Mouse (Mus musculus) hematopoietic stem cell, adult 5-6 weeks (primary cell): ENCODE measurements around the gene 2010111I01Rik. TPM values are rescaled to one million over a fixed set of nuclear protein-coding genes. Genes with fewer than 3 reads are reported as not detected.

Experiments used
- ATAC-seq, 2 experiments: fragments of 125-278 bp in 1 of 2; replicated peaks in 1 of 2; 2 replicates each; pipeline ENCODE4 v1.8.0; 2016 to 2017; ENCODE audit warnings: inconsistent platforms in 2 of 2, mild to moderate bottlenecking in 2 of 2, moderate number of reproducible peaks in 2 of 2, low read depth in 1 of 2, moderate TSS enrichment in 1 of 2; ENCODE audit not compliant: low FRiP score in 2 of 2, poor library complexity in 2 of 2, severe bottlenecking in 2 of 2, insufficient read depth in 1 of 2, low TSS enrichment in 1 of 2
- total RNA-seq: library from RNA; stranded (forward); fragments of 172-1452, 232-1000 nt; gene quantifications from 2 replicates; pipeline ENCODE4 v1.2.3, GENCODE M21; 2017

2010111I01Rik gene
- total RNA-seq, 1 experiment from 2014 or later = 47.1 TPM

DNA sequence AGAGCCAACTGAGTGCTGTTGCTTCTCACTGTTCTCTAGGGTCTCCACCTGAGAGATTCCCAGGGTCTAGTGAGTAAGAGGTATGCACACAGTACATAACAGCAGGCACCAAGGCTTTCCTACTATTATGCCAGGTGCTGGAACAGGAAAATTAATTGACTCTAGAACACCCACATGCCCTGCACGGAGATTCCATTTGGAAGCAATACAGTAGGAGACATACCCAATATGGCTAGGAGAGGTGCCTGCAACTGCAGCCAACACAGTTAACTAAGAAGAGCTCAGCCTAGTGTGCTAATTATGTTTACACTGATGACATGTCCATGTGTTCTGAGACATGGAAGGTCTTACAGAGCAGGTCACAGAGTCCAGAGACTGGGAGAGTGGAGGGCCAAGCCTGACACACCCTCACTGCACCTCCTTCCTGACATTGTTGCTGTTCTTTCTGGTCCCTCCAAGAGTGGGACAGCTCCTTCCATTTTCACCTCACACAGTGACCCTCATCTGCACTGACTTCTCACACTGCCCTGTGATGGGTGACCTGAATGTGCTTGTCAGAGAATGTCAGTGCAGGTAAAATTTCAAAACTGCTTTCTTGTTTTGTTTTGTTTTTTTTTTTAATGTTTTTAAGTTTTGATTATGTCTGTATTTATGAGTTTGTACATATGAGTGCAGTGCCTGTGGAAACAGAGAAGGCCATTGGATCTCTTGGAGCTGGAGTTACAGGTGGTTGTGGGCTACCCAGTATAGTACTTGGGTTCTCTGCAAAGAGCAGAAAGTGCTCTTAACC is 297.7 kb downstream of the 2010111I01Rik start:
- no peak for ATAC-seq

DNA sequence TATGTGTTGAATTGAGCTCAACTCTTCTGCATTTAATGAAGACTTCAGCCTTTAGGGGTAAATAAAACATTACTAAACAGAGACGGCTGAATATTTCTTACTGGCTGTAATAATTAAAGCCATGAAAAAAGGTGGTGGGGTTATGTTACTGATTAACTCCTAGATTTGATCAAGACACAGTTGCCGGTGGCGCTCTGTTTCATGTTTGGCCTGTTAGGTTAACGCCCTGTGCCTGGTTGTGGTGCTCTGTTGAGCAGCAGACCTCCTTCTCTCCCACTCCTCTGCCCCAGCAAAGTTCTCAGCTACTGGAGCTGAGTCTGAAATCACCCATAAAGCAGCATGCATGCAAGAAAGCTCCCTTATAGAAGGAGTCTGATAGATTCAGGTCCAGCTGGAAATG is 303.7 kb downstream of the 2010111I01Rik start:
- no peak for ATAC-seq

DNA sequence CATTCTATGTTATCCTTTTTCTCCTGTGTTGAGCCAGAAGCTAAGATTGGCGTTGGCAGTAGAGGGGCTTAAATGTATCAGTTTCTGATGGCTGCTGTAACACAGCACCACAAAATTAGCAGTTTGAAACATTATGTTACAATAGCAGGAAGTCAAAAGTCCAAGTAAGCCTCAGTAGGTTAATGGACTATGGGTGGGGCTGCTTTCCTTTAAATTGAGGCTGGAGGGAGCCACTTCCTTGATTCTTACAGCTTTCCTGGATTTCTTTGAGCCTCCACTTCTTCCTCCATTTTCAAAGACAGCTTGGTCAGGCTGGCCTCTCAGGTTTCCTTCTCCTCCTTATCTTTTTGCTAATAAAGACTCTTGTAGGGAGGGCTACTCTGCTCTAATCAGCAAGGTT is 304.1 kb downstream of the 2010111I01Rik start:
- no peak for ATAC-seq

DNA sequence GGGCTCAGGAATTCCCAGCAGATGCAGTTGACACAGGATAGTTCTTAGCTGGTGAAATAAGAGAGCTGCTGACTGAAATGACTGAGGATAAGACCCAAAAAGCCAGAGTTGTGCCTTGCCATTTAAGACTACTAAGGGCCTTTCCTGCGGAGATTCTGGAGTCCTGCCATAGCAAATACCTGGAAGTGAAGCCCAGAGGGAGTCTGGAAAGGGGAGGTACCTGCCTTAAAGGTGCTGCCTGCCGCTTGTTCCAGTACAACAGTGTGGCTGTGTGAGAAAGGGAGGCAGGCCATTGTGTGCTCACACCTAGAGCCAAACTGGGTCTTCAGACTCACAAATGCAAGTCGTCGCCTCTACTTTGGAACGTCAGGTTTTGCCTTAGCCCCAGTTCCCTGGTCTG is 305.5 kb downstream of the 2010111I01Rik start:
- no peak for ATAC-seq

DNA sequence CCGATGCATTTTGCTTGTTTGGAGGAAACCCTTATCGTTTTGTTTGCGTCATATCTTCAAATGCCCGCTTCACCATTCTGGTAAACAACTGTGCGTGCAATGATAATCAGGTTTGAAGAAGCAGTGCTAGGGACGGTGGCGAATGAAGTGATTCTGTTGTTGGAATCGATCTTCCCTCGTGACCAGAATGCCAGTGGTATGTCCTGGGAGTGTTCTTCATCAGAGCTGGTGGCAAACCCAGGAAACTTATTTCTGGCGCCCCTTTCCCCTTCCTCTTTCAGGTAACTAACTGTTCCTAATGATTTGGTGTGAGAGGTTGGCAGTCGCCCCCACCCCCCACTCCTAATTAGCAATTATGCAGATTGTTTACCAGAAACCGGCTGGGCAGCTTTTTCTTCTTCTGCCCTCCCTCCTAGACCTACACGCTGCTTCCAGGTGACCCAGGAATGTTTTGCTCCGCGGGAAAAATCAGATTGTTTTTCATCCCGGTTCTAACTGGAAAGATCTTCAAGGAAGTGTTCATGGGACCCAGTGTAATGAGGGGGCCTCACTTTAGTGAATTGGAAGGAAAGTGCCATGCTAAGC is 307.4 kb downstream of the 2010111I01Rik start:
- no peak for ATAC-seq

DNA sequence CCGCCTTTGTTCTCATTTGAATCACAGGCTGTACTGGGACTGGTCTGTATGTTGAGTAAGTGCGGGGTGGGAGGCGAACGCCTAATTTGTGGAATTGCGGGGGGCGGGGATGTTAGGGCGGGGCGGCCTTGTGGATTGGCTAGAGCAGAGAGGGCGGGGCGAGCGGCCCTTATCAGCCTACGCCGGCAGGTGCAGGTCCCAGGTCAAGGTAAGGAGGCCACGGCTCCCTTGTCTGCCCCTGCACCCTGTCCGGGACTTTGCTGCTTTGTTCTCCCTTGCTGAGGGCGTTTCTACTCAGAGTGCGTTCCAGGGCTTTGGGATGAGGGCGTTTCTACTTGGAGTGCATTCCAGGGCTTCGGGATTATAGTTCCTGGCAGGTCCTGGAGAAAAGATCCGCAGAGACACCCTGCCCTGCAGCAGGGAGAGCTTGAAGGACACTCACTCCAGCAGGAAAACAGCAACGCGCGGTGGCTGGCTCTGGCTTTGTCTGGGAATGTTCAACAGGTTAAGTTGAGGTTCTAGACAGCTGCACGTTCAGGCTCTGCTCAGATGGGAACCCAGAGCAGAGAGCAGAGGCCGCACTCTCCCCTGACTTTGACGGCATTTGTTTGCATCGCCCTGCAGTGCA is 308.0 kb downstream of the 2010111I01Rik start:
- no peak for ATAC-seq

DNA sequence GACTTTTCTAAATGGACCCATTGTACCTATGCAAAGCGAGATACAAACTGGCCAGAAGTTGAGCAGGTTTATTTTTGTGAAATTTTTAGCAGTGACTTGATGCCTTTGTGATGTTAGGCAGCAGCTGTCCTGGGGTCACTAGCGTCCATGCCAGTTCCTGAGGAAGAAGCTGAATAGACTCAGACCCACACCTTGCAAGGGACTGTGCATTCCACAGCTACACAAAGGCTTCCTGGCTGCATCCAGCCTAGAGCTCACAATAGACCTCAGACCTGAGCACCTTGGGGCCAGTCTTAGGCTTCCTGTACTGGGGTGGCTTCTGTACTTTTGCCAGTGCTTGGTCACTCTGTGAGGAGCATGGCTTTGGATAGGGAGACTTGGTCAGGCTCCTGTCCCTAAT is 309.2 kb downstream of the 2010111I01Rik start:
- no peak for ATAC-seq

DNA sequence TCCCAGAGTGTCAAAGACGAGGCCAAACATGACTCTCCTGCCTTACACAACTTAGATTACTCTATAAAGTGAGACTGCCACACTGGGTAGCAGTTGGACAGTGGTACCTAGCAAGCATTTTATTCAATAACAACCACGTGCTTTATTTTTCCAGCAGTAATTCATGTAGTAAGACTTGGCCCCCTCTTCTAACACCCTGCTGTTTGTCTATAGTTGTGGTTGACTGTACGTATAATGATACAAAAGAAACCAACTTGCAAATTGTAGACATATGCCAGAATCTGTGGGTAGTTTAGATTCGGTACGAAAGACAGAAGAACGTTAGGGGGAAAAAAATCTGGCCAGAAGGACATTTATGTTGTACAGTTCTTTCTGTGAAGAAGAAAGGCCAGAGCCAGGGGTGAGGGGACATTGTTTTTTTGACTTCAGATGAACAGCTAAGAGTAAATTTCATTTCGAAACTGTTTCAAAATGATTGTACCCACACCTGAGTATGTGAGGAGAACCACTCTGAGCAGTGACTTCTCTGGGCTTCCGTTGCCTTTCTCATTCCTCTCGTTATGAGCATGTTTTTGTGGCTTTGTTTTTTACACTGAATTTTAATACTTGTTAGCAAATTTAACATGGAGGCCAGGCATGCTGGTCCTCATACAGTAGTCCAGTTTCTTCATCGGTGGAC is 309.9 kb downstream of the 2010111I01Rik start:
- no peak for ATAC-seq

DNA sequence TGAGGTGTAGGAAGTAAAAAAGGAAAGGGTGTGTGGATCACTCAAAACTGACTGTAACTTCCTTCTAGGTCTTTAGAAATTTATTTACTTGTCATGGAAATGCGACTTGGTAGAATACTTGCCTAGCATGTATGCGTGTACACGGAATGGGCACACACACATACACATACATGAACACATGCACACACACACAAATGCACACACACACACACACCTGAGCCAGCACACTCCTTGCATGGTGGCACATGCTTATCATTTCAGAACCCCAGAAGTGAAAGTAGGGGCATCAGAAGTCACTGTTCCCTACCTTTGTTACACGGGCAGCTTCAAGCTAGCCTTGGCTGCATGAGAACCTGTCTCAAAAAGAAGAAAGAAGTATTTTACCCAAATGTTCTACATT is 311.7 kb downstream of the 2010111I01Rik start:
- no peak for ATAC-seq

DNA sequence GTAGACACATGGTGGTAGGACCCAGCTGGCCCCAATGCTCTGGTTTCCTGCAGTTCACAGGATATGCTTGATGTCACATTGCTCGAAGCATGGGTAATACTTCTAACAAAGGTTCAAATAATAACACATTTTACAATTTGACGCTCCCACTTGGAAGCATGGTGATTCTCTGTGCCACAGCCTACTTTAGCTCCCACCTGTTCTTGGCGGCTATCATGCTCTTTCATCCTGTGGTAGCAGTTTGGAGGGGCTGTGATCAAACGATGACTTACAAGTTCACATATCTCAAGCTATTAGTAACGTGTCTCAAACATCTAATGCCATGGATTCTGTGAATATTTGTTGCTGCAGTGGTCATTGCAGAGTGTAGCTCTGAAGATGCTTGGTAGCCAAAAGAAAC is 312.6 kb downstream of the 2010111I01Rik start:
- ATAC-seq = no peak

DNA sequence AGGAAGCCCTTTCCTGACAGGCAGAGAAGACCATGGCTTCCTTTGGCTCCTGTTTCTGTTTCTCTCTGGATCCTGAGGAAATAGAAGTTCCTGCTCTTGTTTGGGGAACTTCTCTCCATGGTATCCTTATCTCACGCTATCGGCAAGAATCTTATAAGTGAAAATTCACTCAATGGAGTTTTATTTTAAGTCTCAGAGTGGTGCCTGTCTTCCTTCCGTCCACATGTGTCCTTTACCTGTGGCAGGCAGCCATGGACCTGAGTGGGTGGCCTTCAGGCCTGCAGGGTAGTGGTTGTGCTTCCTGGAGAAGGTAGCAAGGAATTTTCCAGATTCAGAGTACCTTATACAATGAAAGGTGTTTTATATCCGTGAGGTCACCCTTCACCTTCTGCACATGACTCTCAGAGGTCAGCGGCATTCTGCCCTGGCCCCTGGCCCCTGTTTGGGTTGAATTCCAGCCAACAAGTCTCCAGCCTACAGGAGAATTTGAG is 313.5 kb downstream of the 2010111I01Rik start:
- ATAC-seq = no peak

DNA sequence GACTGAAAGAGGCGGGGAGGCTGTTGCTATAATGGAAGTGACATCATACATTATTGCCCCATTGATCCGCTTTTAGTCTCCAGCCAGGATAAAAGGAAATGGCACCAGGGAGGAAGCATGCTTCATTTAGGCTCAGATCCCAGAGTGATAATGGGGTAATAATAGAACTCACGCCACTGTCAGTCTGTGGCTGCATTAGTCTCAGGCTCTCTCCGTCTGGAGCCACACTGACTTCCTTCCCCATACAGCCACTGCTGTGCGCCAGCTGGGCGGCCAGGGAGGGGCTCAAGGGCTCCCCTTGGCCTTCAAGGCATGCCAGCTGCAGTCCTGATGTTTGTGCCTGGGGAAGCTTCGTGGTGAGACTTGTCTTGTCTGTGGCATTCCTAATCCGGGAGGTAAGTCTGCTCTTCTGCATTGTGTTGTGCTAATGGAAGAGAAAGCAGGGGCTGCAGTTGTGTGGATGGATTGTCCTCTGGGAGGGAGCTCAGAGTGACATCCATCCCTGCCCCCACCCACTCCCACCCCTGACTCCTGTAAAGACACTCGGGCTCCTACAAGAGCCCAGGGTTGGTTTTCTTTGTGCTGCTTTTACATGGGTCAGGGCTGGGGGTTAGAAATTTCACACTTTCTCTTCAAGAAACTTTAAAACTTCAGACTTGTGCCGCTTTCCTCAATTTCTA is 314.2 kb downstream of the 2010111I01Rik start:
- peak; percentile 99 for ATAC-seq

DNA sequence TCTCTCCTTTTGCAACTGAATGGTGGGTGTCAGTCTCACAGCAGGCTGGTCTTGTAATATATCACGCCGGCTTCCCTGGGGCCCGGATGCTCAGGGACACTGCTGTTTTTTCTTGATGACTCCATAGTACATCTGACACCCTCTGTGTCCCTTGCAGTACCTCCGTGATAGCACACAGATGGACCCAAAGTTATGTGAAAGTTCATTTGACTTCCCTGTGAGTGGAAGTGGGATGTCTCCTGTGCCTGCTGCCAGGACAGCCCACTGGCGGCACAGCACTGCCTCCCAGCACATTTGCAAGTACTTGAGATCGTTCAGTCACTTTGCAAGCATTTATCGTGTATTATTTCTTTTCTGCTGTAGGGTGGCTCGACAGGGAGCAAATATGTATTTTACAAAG is 315.1 kb downstream of the 2010111I01Rik start:
- no peak for ATAC-seq

DNA sequence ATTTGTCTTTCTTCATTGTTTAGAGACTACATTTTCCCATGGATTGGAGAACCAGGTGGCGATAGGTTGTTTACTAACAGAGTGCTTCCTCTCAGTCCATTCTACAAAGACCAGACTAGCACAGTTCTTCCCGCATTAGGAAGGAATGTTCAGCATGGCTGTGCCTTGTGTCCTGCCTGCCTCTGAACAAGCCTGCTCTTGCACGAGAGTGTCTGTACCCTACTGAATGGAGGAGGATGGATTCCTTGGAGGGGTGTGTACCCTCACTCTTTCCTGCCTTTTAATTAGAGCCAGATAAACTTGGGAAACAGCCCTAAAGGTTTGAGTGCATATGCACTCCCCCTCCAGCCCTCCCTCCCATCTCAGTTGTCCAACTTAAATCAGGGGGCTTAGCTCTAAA is 315.7 kb downstream of the 2010111I01Rik start:
- ATAC-seq = no peak

DNA sequence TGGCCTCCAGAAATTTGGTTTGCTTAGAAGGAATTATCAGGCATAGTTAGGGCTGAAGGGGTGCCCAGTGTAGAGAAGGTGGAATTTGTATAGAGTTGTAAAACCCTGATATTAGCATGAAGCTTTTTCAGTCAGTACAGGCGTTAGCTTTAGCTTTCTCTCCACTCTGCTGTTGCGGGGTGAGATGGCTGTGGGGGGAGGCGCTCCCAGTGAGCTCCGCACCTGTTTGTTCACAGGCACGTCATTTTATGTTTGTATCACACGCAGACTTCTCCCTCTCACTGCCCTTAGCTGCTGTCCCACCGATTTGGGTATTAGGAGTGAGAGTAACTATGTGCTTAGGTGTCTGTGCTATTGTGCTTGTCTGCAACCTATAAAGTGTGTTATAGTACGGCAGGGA is 316.5 kb downstream of the 2010111I01Rik start:
- ATAC-seq = no peak

DNA sequence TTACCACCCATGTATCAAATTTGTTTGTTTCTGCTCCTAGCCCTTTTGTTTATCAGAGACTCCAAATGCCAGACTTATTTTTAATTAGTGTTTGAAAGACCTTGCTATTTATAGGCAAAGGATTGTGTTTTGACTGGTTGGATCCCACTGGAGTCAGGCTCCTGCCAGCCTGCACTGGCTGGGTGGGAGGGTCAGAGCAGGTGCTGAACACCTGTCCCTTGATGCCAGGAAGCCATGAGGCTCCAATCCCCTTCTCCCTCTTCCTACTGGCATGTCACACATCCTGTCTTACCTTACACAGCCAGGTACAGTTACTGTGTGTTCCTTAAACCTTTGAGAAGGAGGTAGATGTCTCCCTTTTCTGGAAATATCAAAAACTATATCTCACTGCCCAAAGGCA is 318.5 kb downstream of the 2010111I01Rik start:
- no peak for ATAC-seq

DNA sequence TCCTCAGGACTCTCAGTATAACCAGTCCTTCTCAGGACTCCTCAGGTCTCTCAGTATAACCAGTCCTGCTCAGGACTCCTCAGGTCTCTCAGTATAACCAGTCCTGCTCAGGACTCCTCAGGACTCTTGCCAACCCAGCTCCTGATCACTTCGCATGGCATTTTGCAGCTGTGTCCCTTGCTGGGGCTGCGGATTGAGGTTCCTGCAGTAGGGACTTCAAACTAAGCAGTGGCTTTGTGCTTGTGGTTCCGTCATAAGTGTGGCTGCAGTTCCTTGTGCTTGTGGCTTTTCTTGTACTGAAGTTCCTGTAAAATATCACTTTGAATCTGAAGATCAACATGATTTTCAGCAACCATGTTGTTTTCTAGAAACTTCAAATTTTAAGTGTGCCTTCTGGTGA is 320.1 kb downstream of the 2010111I01Rik start:
- ATAC-seq = peak; percentile 63
